Mouse (Mus musculus): Measurements from ENCODE around the gene Magix. TPM values are rescaled to one million over a fixed set of nuclear protein-coding genes. Genes with fewer than 3 reads are reported as not detected.
A peak's percentile ranks its signal among the peaks of the same experiment; 100 is the strongest.
"Not testable (repeated sequence)": the region's sequence is repeated elsewhere in the genome, so short reads cannot be mapped to it uniquely, and the experiment has no call there.

Magix gene
- polyA plus RNA-seq, 1 experiment from 2014 or later, result 0.25 TPM

DNA sequence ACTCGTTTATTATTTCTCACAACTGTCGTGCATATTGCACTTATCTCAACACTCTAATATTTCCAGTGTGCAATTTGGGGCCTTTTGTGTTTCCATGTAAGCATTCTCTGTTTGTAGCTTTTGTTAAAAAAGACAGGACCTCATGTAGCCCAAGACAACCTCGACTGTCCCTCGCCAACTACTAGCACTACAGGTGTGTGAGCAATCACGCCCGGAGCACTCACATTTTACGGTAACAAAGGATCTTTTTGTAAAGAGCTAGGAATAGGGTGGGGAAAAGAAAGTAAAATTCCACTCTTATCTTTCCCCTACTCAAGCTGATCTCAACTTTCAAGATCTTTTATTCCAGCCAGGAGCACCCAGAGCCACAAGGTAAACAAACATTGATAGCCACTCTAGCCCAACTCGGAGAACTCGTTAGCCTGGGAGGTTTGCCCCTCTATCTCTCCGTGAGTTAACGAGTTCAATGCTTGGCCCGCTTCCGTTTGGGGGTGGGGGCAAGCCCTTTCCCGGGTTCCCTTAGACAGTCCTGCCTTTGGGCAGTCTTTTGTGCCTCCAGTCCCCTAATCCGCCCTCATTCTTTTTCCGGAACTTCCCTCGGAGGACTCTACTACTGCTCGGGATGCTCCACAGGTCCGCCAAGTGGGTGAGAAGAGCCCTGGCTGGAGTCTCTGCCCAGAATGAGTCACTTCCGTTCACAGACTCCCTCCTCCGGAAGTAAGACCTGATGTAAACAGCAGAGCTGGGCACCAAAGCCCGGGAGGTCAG lies 40.6 kb upstream of the Magix start, which contains the start of gene Gm45208:
TSS of gene Gm45208 (plus strand) at position 732 of the 768 bp plus-strand sequence.
- DNase-seq (ENCODE audit: low spot score), result peak; percentile 72

DNA sequence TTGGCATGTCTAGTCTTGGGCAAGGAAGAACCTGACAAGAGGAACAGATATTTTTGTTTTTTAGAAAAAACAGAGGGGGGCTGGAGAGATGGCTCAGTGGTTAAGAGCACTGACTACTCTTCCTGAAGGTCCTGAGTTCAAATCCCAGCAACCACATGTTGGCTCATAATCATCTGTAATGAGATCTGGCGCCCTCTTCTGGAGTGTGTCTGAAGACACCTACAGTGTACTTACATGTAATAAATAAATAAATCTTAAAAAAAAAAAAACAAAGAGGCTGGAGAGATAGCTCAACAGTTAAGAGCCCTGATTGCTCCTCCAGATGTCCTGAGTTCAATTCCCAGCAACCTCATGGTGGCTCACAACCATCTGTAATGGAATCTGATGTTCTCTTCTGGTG lies 35.0 kb upstream of the Magix start:
- not testable (repeated sequence) for ATAC-seq (ENCODE audit: low FRiP score); H3K9me3 ChIP-seq (ENCODE audit: control insufficient read depth, low read length)

More for the DNA sequence above, 40.6 kb upstream of the Magix start, which contains the start of gene Gm45208:
- ATAC-seq (ENCODE audit: low FRiP score), result peak; percentile 90
- Histone ChIP-seq H3K4me3 (ENCODE audit: low read depth, low read length) (peak within 1 kb of the TSS; percentile 48), H3K4me1 (replicated peaks; ENCODE audit: control insufficient read depth, insufficient read depth, low read length) (no peaks in the 10 kb centered on the region), H3K4me2 (replicated peaks; ENCODE audit: low read depth, low read length) (peak within 1 kb of the TSS; percentile 66), H3K9ac (ENCODE audit: low read depth, low read length) (peak within 1 kb of the TSS; percentile 32; the same call in 1 of the 2 replicates), H3K27me3 (ENCODE audit: control insufficient read depth, insufficient read depth, low read length) (no peaks in the 10 kb centered on the region), H3K9me3 (ENCODE audit: control insufficient read depth, low read length) (no peaks in the 10 kb centered on the region), H3K36me3 (ENCODE audit: control insufficient read depth, insufficient read depth, low read length) (no peaks in the 10 kb centered on the region), H3K27ac (ENCODE audit: low read depth, low read length) (peak within 1 kb of the TSS; percentile 12; the same call in 1 of the 2 replicates)
- WGBS, result 23% methylated on average over 22 of the region's 22 CpGs

GRCm38 (mm10) chrX:7714135-7714899 lies 33.3 kb upstream of the Magix start, which contains the start of gene Wdr45:
Gene Wdr45, plus strand, starts transcription at chrX:7714333.
- not testable (repeated sequence) for H3K4me1 ChIP-seq (replicated peaks; ENCODE audit: control insufficient read depth, insufficient read depth, low read length); H3K36me3 ChIP-seq (ENCODE audit: control insufficient read depth, insufficient read depth, low read length); H3K27me3 ChIP-seq (ENCODE audit: control insufficient read depth, insufficient read depth, low read length); H3K27ac ChIP-seq (ENCODE audit: low read depth, low read length); H3K9me3 ChIP-seq (ENCODE audit: control insufficient read depth, low read length)
- Histone ChIP-seq H3K9ac (ENCODE audit: low read depth, low read length) (peak within 1 kb of the TSS; percentile 34; the same call in 1 of the 2 replicates), H3K4me3 (ENCODE audit: low read depth, low read length) (peak within 1 kb of the TSS; percentile 28), H3K4me2 (replicated peaks; ENCODE audit: low read depth, low read length) (peak within 1 kb of the TSS; percentile 30)
- DNase-seq (ENCODE audit: low spot score) (peak; percentile 87), ATAC-seq (ENCODE audit: low FRiP score) (peak; percentile 98)
- WGBS, result 14% methylated on average over 27 of the region's 60 CpGs

More for the DNA sequence above, 35.0 kb upstream of the Magix start:
- not testable (repeated sequence) for DNase-seq (ENCODE audit: low spot score); H3K27me3 ChIP-seq (ENCODE audit: control insufficient read depth, insufficient read depth, low read length); H3K36me3 ChIP-seq (ENCODE audit: control insufficient read depth, insufficient read depth, low read length); H3K4me2 ChIP-seq (replicated peaks; ENCODE audit: low read depth, low read length); H3K4me3 ChIP-seq (ENCODE audit: low read depth, low read length); H3K4me1 ChIP-seq (replicated peaks; ENCODE audit: control insufficient read depth, insufficient read depth, low read length); H3K9ac ChIP-seq (ENCODE audit: low read depth, low read length); H3K27ac ChIP-seq (ENCODE audit: low read depth, low read length)
- 43% methylated on average over 1 of the region's 1 CpGs for WGBS

DNA sequence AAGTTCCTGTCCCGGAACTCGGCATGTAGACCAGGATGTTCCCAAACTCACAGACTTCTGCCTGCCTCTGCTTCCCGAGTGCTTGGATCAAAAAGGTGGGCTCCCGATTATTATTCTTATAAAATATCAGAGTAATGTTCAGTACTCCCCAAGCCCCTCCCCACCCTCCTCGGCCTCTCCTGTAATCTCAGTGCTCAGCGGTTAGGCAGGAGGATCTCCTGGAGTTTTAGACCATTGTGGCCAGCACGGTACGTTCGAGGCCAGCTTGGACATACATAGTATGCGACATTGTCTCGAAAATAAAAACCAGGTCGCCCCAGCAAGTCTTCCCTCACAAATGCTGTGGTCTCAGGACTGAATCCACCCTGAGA lies 32.7 kb upstream of the Magix start:
- not testable (repeated sequence) for DNase-seq (ENCODE audit: low spot score); H3K27me3 ChIP-seq (ENCODE audit: control insufficient read depth, insufficient read depth, low read length); H3K9me3 ChIP-seq (ENCODE audit: control insufficient read depth, low read length); H3K4me1 ChIP-seq (replicated peaks; ENCODE audit: control insufficient read depth, insufficient read depth, low read length); H3K27ac ChIP-seq (ENCODE audit: low read depth, low read length); H3K36me3 ChIP-seq (ENCODE audit: control insufficient read depth, insufficient read depth, low read length); ATAC-seq (ENCODE audit: low FRiP score)
- H3K4me3 ChIP-seq (ENCODE audit: low read depth, low read length), result peak overlapping the region; percentile 28
- H3K9ac ChIP-seq (ENCODE audit: low read depth, low read length), result peak overlapping the region; percentile 34; the same call in 1 of the 2 replicates
- WGBS, result 34% methylated on average over 5 of the region's 12 CpGs
- peak overlapping the region; percentile 30 for H3K4me2 ChIP-seq (replicated peaks; ENCODE audit: low read depth, low read length)

DNA sequence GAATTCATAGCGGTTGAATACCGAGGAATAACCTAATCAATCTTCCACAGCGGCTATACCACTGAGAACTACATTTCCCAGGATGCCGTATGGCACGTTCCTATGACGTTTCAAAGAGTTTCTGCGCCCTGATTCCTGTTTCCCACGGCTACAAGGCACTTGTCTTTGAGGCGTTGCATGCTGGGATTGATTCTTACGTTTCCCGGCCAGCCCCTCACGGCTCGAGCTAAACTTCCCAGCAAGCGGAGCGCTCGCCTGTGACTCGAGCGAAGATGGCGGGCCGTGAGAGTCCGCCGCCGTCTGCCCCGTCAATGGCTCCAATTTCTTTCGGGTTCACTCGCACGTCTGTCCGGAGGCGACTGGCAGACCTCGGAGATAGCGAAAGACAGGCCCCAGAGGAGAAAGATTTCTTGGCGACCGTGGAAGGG lies 15.9 kb upstream of the Magix start, which contains the start of gene Gpkow:
TSS of gene Gpkow (plus strand) at position 178 of the 428 bp plus-strand sequence.
- Histone ChIP-seq H3K36me3 (ENCODE audit: control insufficient read depth, insufficient read depth, low read length) (no peaks in the 10 kb centered on the region), H3K4me3 (ENCODE audit: low read depth, low read length) (peak within 1 kb of the TSS; percentile 51), H3K4me1 (replicated peaks; ENCODE audit: control insufficient read depth, insufficient read depth, low read length) (no peaks in the 10 kb centered on the region), H3K27me3 (ENCODE audit: control insufficient read depth, insufficient read depth, low read length) (no peaks in the 10 kb centered on the region), H3K9ac (ENCODE audit: low read depth, low read length) (peak within 1 kb of the TSS; percentile 50; the same call in 1 of the 2 replicates), H3K9me3 (ENCODE audit: control insufficient read depth, low read length) (no peaks in the 10 kb centered on the region), H3K27ac (ENCODE audit: low read depth, low read length) (no peak within 1 kb of the TSS), H3K4me2 (replicated peaks; ENCODE audit: low read depth, low read length) (peak within 1 kb of the TSS; percentile 45)
- peak; percentile 95 for ATAC-seq (ENCODE audit: low FRiP score)
- peak; percentile 82 for DNase-seq (ENCODE audit: low spot score)
- WGBS, result 18% methylated on average over 33 of the region's 33 CpGs

- no peak for DNase-seq (ENCODE audit: low spot score)
- Histone ChIP-seq H3K27me3 (ENCODE audit: control insufficient read depth, insufficient read depth, low read length) (no peaks in the 10 kb centered on the region), H3K9ac (ENCODE audit: low read depth, low read length) (no peak overlapping the region), H3K36me3 (ENCODE audit: control insufficient read depth, insufficient read depth, low read length) (no peaks in the 10 kb centered on the region), H3K9me3 (ENCODE audit: control insufficient read depth, low read length) (no peaks in the 10 kb centered on the region), H3K4me3 (ENCODE audit: low read depth, low read length) (no peak overlapping the region), H3K27ac (ENCODE audit: low read depth, low read length) (no peak overlapping the region), H3K4me2 (replicated peaks; ENCODE audit: low read depth, low read length) (no peak overlapping the region), H3K4me1 (replicated peaks; ENCODE audit: control insufficient read depth, insufficient read depth, low read length) (no peaks in the 10 kb centered on the region)
- ATAC-seq (ENCODE audit: low FRiP score), result peak; percentile 52
- 46% methylated on average over 6 of the region's 6 CpGs for WGBS
Observed at GRCm38 (mm10) chrX:7696520-7696919, 15.5 kb upstream of the Magix start.

DNA sequence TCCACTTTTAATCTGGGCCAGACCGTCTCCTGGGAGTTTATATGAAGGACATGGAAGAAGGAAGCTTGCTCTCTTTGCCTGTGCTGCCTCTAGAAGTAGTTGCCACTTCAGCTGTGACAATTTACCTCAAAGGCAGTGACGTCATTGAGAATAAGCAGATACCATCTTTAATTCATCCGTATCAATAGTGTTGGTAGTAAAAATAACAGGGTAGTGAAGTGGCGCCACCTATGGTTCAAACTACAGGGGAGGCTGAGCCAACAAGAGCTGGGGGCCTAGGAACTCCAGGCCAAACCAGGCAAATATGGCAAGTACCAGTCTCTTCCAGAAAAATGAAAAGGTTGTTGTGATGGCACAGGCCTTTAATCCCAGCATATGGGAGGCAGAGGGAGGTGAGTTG lies 11.8 kb upstream of the Magix start:
- no peak overlapping the region for H3K9ac ChIP-seq (ENCODE audit: low read depth, low read length)
- no peak overlapping the region for H3K4me2 ChIP-seq (replicated peaks; ENCODE audit: low read depth, low read length)
- DNase-seq (ENCODE audit: low spot score) (peak; percentile 31), ATAC-seq (ENCODE audit: low FRiP score) (no peak)
- no peak overlapping the region for H3K27ac ChIP-seq (ENCODE audit: low read depth, low read length)
- H3K36me3 ChIP-seq (ENCODE audit: control insufficient read depth, insufficient read depth, low read length), result no peaks in the 10 kb centered on the region
- H3K9me3 ChIP-seq (ENCODE audit: control insufficient read depth, low read length), result no peaks in the 10 kb centered on the region
- no peaks in the 10 kb centered on the region for H3K27me3 ChIP-seq (ENCODE audit: control insufficient read depth, insufficient read depth, low read length)
- WGBS, result 35% methylated on average over 4 of the region's 4 CpGs
- H3K4me3 ChIP-seq (ENCODE audit: low read depth, low read length), result no peak overlapping the region
- H3K4me1 ChIP-seq (replicated peaks; ENCODE audit: control insufficient read depth, insufficient read depth, low read length), result no peaks in the 10 kb centered on the region

DNA sequence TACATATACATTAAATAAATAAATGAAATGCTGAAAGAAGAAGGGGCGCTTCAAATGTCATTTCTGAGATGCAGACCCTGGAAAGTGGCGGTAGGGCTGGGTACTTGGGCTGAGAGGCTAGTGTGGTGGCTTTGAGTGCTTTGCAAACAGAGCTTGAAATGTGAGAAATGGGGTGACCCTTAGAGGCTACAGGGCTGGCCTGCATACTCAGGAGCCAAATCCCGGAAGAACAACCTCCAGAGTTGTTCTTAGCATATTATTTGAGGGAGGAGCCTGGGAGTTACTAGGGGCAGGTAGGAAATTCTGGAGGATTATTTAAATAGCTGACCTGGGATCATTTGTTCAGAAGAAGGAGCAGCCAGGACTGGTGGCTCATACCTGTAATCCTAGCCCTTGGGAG lies 9.4 kb upstream of the Magix start:
- no peaks in the 10 kb centered on the region for H3K4me1 ChIP-seq (replicated peaks; ENCODE audit: control insufficient read depth, insufficient read depth, low read length)
- DNase-seq (ENCODE audit: low spot score) (no peak), ATAC-seq (ENCODE audit: low FRiP score) (no peak)
- H3K36me3 ChIP-seq (ENCODE audit: control insufficient read depth, insufficient read depth, low read length), result no peaks in the 10 kb centered on the region
- no peaks in the 10 kb centered on the region for H3K27me3 ChIP-seq (ENCODE audit: control insufficient read depth, insufficient read depth, low read length)
- WGBS, result 62% methylated on average over 3 of the region's 3 CpGs
- H3K9ac ChIP-seq (ENCODE audit: low read depth, low read length), result no peak overlapping the region
- no peak overlapping the region for H3K27ac ChIP-seq (ENCODE audit: low read depth, low read length)
- H3K4me3 ChIP-seq (ENCODE audit: low read depth, low read length), result no peak overlapping the region
- no peaks in the 10 kb centered on the region for H3K9me3 ChIP-seq (ENCODE audit: control insufficient read depth, low read length)
- H3K4me2 ChIP-seq (replicated peaks; ENCODE audit: low read depth, low read length), result no peak overlapping the region
